Mouse (Mus musculus) naive thymus-derived CD4-positive, alpha-beta T cell, adult 2 months (primary cell): ENCODE data around the gene Corin.

Experiments
- DNase-seq: peaks from one replicate; pipeline ENCODE4 v3.0.0-alpha.2; 2011; ENCODE audit warnings: low read depth

Corin gene

DNA sequence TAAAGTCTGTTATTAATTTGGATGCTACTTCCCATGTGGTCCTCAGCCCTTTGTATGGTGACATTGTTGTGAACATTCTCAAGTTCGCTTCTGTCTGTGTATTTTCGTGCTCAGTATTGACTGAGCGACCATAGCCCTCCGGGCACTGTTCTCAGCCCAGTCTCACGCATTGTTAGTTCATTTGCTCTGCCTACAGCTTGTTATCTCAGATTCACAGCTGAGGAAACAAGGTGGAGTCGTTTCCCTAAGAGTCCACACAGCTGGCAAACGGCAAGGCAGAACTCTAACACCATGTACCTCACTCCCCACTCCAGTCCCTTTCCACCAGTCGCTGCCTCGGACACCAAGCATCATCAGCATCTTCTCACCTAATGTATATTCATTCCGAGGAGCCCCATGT lies 63.1 kb downstream of the Corin start:
- DNase-seq: no peak

DNA sequence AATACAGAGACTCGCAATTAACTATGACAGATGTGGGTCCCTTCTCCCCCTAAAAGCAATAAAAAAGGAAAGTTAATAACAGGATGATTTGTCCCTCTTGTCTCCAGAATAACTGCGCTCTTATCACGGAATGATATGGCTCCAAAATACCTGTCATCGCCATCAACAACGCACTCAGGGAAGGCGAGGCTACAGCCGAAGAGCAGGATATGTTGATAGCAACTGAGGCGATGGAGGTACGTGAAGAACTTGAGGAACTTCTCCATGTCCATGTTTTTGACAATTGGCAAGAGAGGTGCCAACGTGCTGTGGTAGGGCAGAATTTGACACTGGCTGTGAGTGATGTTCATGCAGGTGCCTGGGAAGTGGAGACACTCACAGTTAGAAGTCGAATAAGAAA lies 69.2 kb downstream of the Corin start:
- DNase-seq: no peak

DNA sequence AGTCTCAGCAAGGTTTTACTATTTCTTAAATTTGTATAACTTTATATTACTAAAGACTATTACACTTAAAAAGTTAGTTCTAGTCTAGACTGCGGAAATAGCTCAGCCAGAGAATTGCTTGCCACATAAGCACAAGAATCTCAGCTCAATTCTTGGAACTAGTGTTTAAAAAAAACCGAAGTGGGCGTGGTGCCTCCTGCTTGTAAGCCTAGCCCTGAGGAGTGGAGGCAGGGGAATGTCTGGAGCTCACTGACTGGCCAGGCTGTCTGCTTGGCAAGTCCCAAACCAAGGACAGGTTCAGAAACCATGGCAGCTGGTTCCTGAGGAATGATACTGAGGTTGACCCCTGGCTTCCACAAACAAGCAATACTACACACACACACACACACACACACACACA lies 72.4 kb downstream of the Corin start:
- no peak for DNase-seq

DNA sequence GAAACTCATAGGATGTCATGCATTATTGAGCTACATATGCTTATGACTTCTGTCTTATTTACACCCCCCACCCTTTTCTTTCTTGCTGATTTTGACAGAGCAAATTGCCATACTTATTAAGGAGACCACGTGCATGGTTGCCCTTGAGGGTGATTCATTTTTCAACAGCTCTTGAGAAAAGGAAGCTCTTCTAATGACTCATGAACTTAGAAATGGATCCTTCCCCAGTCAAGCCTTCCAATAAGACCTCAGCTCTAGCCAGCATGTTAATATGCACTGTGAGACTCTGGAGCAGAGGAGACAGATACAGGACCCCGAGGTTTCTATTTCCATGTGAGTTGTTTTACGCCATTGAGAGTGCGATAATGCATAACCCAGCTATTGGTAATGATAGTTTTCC lies 76.7 kb downstream of the Corin start:
- no peak for DNase-seq

DNA sequence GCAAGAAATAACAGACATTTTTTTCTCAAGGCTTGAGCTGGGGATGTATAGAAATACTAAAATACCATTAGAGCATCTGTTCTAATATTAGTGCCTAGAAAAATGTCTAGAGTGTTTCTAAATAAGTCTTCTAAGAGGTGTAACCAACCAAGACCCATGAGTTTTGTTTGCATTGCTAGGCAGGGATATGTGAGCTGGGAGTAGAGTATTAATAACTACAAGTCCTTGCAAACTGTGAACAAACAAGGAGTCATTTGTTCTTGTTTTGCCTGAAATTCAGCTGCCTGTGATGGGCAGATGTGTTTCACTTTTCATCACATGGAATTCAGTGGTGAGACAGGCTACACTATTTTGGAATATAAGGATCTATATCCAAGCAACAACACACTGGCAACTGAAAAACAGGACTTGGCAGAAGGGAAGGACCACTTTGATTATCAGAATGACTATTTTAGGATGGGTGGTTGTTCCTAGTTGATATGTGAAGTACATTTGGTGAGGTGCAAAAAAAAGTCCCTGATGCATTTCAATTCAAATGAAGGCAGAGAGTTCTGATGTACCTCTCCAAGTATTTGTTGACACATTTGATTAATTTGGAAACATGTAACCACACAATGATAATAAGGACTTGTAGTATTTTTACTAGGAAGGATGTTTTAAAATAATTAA lies 78.8 kb downstream of the Corin start:
- no peak for DNase-seq

DNA sequence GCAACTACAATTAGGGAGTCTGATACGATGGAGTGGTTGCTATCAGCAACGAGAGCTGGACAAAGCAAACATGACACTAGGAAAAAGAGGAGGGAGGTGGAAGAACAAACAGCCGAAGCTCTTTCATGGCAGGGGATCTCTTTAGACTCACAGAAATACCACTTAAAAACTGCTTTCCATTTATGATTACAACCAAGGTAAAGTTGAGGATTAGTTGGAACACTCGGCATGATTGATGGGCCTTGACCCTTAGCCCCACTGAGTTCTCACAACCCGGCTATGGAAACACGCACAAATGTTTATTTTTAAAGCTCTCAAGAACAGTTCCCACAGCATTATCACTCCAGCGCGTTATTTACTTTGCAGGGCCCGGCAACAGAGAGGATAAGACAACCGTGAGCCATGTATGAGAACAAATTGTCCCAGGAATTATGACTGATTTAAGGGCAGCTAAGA lies 92.4 kb downstream of the Corin start:
- DNase-seq: no peak

DNA sequence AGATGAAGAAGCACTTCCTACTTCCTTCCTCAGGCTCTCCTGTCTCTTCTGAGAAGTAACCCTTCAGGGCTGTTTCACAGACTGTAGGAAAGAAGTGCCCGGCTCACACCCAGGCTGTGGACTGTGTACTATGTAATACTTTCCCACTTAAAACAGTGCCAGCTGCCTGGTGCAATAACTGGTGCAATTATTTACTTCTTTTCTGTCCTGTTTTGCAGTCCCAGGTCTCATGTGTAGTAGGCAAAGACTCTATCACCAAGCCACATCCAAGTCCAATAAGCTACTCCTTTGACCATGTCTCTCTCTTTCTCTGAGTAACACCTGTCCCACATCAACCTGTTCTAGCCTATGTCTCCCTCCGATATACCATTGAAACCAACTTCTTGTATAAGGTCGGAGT lies 93.4 kb downstream of the Corin start:
- no peak for DNase-seq

DNA sequence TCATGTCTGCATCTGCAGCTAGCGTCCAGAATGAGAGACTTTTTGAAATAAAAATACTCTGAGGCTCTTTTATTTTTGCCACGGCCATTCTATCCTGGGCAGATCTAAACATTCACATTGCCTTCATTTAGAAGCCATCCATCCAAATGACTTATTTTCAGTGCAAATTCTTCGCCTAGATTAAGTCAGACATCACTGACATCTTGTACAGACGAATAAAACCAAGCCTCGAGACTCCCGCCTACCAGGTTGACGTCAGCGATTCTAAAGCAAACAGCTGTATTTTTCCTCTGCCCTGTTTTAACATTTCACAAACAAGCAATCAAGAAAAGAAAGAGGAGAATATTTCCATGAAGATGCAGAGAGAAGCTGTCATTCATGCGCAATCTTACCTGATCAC lies 100.9 kb downstream of the Corin start:
- DNase-seq: no peak

DNA sequence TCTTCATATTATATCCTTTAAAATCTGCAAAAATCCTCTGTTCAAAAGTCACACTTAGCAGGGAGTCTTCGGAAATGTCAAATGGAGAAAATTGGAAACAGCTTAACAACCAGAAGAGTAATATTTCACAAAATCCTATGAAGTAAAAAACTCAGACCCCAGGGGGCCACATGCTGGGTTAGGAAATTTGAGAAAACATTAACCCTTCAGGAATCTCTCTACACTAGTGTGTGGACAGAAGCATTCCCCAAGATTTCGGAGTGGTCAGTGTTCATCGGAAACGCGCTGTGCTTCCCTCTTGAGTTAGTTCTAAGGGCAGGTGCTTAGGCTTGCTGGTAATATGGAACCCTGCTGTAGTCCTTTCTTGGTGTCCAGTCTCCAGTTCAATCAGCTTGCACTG lies 101.4 kb downstream of the Corin start:
- DNase-seq: no peak

DNA sequence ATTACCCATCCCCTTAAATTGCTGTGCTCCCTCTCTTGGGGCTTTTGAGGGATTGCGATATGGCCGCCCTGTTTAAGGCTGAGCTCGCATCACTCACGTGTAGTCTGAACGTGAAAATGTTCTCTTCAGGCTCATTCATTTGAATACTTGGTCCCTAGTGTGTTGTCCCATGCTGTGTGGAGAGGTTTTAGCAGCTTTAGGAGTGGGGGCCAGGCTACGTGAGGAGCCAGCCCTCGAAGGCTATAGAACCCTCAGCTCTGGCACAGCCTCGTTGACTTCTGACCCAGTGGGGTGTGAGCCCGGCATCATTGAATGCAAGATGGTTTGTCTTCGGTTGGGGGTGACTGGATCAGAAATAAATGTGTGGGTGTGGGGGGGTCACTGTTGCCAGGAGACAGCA lies 102.5 kb downstream of the Corin start:
- no peak for DNase-seq

DNA sequence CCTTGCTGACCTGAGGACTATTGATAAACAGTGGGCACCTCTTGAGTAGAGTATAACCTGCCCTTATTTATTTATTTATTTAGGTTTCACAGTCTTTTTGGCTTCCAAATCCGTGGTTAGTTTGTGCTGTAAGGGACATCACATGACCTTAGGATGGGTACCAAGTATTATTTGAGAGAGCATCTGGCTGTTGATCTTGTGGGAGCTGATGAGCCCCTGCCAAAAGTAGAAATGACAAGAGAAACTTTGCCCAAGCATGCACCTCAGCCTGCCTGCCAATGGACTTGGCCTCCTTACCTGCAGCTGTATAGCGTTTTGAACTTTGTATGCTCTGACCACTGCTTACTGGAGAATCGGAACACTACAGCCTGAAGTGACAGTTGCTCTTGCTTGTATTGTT lies 103.0 kb downstream of the Corin start:
- no peak for DNase-seq

DNA sequence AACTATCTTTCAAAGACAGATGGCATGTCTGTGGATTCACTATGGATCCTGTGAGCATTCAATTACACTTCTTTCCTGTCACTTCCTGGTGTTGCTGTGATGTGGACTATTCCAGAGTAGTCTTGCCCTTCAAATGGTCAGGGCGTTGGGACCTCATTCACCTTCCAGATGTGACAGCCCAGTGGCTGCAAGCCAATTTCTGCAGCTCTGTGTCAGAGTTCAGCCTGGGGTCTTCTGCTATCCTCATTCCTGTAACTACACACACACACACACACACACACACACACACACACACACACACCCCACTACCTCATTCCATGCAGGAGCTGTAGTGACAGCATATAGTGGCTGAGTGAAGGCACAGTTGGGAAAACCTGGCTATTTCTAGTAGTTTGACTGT lies 122.1 kb downstream of the Corin start:
- no peak for DNase-seq

DNA sequence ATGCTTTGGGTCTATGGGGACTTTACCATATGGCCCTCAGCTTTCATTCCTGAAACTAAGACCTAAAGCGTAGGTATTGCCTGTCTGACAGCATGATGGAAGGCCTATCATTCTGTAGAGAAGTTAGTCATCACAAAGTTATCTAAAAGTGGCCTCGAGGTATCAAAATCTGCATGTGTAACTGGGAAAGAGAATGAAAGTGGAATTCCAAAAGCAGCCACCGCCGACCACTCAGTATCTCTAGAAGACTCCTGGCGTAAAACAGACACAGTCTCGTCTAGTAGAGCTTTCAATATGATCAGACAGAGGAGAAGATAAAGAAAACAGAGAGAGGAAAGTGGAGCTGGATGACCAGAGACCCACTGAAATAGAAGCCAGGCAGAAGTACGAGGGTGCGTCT lies 123.7 kb downstream of the Corin start:
- no peak for DNase-seq

DNA sequence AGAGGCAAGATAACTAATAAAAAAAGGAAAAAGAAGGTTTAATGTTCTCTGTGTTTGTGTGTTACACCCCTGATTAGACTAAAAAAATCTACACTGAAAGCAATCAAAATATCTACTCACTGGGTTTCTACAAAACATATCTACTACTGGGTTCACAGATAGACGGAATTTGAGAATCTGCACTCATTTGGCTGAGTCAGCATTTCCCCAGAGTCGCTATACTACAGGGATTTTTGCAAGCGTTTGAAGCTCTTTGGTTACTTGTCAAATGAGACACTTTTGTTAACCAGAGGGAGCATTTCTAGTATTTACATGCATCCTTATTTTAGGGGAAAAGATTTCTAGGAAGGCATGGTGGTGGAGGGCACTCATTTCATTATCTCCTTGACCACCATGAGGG lies 136.3 kb downstream of the Corin start:
- DNase-seq: no peak

DNA sequence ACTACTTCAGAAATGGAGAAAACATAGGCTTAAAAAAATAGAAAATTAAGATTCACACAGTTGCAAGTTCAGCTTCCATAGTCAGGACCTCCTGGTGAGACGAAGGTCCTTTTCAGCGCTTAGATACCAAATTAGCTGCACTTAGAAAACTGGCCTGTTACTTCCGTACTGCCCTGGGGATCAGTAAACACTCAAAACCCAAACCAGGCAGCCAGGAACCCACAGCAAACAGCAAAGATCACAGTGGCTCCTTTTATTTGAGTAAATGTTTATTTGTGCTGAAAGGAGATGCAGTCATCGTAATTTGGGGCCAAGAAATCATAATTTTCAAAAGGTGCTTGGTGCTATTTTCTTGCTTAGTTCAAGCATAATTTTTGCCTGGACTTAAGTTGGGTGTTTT lies 138.5 kb downstream of the Corin start:
- no peak for DNase-seq

DNA sequence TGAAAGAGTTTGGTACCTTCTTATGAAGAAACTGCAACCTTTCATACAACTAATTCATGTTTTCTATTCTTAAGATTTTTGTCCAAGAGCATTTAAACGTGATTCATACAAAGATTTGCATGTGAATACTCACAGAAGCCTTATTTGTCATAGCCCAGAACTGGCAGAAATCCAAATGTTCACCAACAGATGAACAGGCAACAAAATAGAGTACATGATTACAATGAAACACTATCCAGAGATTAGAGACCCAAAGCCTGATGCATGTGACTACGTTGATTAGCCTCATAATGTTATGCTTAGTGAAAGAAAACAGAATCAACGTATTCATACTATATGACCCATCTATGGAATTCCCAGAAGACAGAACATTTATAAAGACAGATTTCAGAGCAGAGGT lies 140.4 kb downstream of the Corin start:
- DNase-seq: no peak

DNA sequence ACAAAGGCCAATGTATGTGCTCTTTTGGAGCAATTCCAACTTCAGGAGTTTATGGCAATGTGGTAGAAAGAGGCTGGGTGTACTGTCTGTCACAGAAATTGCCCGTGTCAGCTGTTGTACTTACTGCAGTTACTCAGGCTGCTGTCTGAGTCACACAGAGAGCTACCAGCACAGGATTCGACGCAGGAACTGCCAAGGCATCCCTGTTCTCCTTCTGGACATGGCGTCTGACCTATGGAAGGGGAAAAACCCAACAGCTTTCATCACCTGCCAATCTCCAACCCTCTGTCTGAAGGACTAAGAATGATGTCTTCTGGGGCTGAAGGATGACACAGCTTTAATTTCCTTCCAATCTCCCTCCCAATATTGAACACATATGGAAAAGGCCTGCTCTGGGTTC lies 150.5 kb downstream of the Corin start:
- no peak for DNase-seq

DNA sequence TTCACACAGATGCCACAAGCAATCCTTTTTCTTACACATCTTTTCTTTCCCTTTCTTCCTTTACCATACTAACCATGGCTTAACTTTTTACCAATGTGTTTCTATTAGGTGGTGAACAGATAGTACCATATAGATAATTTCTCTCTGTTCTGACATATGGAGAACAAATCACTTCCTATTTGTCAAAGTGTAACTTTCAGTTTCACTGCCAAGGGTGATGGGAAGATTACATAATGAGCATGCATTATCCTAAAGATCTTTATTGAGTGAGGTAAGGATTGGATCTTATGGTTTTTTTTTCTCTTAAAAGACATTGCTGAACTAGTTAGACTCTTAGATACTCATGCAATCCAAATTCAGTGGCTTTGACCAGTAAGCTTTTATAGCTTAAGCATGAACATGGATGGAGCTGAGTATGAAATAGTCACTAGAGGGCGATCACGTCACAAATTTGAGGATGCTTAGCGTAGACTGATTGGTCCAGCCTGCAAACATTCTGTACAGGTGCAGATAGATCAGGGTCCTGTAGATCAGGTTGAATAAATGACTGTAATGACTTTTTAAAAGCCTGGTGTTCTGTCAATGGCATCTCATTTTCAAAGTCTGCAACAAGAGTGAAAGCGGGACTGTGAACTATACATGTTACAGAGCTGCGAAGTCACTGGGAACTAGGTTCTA lies 154.1 kb downstream of the Corin start:
- peak; percentile 69 for DNase-seq

DNA sequence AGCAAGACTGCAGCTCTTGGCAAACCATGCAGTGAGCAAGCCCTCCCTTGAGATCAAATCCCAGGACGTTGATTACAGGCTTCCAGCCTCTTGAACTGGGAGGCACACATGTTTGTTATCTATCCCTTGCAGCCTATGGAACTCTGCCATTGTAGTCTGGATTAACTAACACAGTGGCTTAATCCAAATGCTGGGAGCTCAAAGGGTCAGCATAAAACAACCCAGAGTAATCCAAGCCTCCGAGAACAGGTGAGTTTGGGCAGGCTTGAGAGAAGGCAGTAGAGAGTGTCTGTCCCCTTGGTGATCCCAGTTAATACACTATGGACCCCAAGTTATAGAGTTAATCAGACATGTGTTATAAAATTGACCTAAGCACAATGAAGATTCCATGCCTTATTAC lies 155.7 kb downstream of the Corin start:
- DNase-seq: no peak

DNA sequence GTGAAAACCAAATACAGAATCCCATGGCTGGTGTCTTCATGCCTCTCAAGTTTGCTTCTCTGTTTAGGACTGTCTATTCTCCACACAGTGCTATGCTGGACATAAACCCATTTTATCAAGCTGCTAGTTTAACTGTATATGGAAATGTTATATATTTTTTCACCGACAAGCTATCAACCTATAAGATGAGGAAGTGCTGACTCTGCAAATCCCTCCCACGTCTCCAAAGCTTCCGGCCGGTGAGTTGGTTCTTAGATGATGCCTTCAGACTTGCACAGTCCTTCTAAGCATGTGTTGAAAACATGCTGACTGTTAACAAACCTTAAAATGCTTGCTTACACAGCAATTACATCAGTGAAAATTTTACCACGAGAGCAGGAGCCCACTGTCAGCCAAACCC lies 168.4 kb downstream of the Corin start:
- DNase-seq: no peak

DNA sequence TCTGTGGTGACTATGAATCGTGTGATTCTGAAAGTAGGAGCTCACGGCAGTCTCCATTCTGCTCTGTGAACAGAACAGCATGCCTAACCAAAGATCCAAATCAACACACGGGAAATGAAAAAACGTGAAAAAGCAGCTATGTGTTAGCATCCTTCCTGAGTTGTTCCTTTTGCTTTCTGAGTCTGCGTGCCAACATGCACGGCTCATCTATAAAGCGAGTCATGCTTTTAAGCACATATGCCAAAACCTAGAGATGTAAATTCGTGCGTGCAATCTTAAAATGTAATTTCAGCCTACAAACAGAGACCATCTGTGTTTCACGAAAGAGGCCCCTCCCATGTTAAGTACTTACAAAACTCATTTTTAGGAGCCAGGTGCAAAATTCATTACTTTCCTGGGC lies 171.4 kb downstream of the Corin start:
- DNase-seq: no peak

DNA sequence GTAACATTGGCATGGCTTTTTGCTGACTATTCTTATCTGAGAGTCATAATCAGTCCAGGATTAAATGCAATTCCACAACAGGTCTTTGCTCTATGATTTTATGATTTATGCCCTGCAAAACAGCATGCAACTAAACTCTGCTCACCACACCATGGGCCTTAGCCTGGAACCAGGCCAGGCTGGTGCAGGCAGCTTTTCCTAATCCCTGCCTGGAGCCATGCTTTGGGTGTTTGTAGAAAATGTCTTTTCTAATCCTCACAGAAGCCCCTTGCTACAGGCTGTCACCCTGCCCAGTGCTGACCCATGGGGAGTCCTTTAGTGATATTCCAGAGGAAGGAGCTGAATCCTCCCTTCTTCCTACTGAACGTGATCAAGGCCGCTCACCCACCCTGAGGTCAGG lies 173.1 kb downstream of the Corin start:
- no peak for DNase-seq

DNA sequence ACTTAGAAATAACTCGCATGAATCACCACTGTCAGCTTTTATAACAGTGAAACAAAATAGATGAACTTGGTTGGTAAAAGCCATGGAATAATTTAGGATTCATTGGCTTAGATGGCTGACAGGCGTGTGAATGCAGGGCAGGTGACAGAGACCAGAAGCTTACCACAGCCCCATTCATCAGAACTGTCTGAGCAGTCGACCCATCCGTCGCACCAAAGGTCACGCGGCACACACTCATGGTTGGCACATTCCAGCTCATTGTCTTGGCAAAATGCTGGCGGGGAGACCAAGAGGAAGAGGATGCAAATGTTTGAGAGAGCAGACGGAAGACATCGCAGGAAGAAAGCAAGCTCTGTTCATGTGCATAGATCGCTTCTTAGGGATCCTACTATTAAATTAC lies 173.6 kb downstream of the Corin start:
- no peak for DNase-seq

DNA sequence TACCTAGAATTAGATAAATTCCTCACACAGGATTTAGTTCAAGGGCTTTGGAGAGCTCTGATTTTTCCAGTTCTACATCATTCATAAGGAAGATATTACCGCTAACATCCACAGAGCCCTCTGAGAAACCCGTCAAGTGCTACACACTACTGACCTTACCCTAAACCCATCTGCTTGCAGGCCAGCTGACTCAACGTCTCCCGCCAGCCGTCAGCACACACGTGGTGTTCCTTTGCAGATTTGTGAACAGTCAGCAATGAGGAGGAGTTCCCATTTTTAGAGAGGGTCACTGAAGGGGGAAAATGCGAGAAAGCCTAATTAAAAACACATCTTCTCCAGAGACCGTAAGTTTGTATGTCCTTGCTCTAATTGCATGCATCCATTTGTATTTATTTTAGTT lies 174.8 kb downstream of the Corin start:
- no peak for DNase-seq
